Mouse (Mus musculus): ENCODE measurements around the gene Espnl. TPM values are rescaled to one million over a fixed set of nuclear protein-coding genes. Genes with fewer than 3 reads are reported as not detected.

Espnl gene
- total and polyA plus RNA-seq, 3 experiments, result 7.0 to 11.2 (median 9.8) TPM

DNA sequence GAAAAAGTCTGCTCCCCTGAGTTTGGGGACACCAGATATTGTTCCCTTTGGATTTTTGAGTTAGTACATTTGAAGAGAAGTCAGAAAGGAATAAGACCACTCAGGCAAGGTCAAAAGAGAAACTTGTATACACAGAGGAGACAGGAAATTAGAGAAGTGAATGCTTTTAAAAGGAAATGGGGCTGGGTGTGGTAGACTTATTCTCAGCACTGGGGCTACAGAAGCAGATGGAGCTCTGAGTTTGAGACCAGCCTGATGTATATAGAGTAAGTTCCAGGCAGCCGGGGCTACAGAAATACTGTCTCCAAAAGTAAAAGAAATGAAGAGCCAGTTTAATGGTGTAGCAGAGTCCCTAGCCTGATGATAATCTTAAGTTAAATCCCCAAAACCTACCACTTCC is 39.3 kb upstream of the Espnl start:
- H3K4me2 ChIP-seq (ENCODE audit: insufficient read depth, low read depth, poor library complexity, severe bottlenecking), result no peak overlapping the region
- no peaks in the 10 kb centered on the region for H3K9me3 ChIP-seq (replicated peaks; ENCODE audit: low read length)
- peaks cover 32 to 85% of the 10 kb centered on the region in 2 experiments for H3K36me3 ChIP-seq (replicated peaks in 1 of 2; ENCODE audit: control insufficient read depth in 1 of 2, insufficient read depth in 1 of 2, low read length in 1 of 2)
- H3K4me3 ChIP-seq (replicated peaks in 1 of 3; ENCODE audit: low read depth in 2 of 3, low read length in 2 of 3, poor library complexity in 1 of 3), result no peak overlapping the region
- in situ Hi-C loops (cut with MboI; ENCODE audit: low pct_ligation_motif_present, low pct_unique_long_range_greater_than_20kb, low sequenced_read_pairs), result no loop called here
- H3K79me2 ChIP-seq (replicated peaks; ENCODE audit: control insufficient read depth, extremely low read depth, insufficient read depth, poor library complexity, severe bottlenecking), result no peaks in the 10 kb centered on the region
- H3K9ac ChIP-seq (ENCODE audit: insufficient read depth, low read depth), result no peak overlapping the region
- no peaks in the 10 kb centered on the region for H3K4me1 ChIP-seq (ENCODE audit: control insufficient read depth in 1 of 2, insufficient read depth in 2 of 2)
- dilution Hi-C loops (cut with MboI; ENCODE audit: extremely low pct_ligation_motif_present, extremely low pct_unique_long_range_greater_than_20kb, low sequenced_read_pairs), result no loop called here
- no peak for DNase-seq (ENCODE audit: extremely low read depth)
- no peak overlapping the region for H3K27ac ChIP-seq (ENCODE audit: insufficient read depth, low read depth)
- TF ChIP-seq RCOR1 (conservative IDR thresholded peaks at IDR 0.05; ENCODE audit: low read depth, low read length) (no peak), ZKSCAN1 (IDR thresholded peaks at IDR 0.05; ENCODE audit: borderline replicate concordance, low read depth, low read length) (no peak), MAX (IDR thresholded peaks at IDR 0.05; ENCODE audit: low read length) (no peak), E2F4 (IDR thresholded peaks at IDR 0.05; ENCODE audit: insufficient replicate concordance, low read depth, low read length) (no peak), HCFC1 (IDR thresholded peaks at IDR 0.05; ENCODE audit: low read depth, low read length) (no peak)
- no peaks in the 10 kb centered on the region for H3K27me3 ChIP-seq (replicated peaks)

DNA sequence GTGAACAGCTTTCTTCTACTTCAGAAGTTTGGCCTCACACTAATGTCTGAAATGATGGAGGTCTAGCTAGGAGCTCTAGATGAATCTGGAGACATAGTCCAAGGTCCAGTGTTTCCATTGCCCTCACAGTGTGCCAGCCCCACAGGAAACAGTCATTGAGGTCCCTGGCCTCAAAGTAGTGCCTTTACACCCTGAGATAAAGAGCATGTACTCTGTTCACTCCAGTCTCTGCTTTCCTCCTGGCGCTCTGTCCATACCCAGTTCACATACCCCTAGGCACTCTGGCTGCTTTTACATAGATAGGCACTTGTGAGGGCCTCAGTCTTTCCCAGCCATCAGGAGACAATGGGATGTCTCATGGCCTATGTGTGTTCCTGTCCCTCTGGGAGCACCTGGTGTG is 32.5 kb upstream of the Espnl start:
- TF ChIP-seq USF1 (IDR thresholded peaks at IDR 0.05; ENCODE audit: low read depth, low read length) (no peak), CTCF (conservative IDR thresholded peaks at IDR 0.05 in 1 of 2, IDR thresholded peaks at IDR 0.05 in 1 of 2; ENCODE audit: low read depth in 2 of 2, low read length in 2 of 2) (no peak), JUND (conservative IDR thresholded peaks at IDR 0.05; ENCODE audit: low read depth, low read length) (no peak), POLR2AphosphoS2 (IDR thresholded peaks at IDR 0.05; ENCODE audit: low read depth, low read length) (no peak), KAT2A (IDR thresholded peaks at IDR 0.05; ENCODE audit: insufficient replicate concordance, low read length) (no peak), POLR2A (IDR thresholded peaks at IDR 0.05; ENCODE audit: low read depth, low read length) (no peak), USF2 (conservative IDR thresholded peaks at IDR 0.05; ENCODE audit: low read depth, low read length) (no peak), ZKSCAN1 (IDR thresholded peaks at IDR 0.05; ENCODE audit: borderline replicate concordance, low read depth, low read length) (no peak), GABPA (IDR thresholded peaks at IDR 0.05; ENCODE audit: insufficient replicate concordance, low read depth, low read length) (no peak), PAX5 (IDR thresholded peaks at IDR 0.05; ENCODE audit: low read length) (no peak), SIN3A (IDR thresholded peaks at IDR 0.05; ENCODE audit: low read length) (no peak), MAFK (IDR thresholded peaks at IDR 0.05; ENCODE audit: insufficient replicate concordance, low read length) (no peak), MAX (IDR thresholded peaks at IDR 0.05; ENCODE audit: low read length) (no peak), ZNF384 (IDR thresholded peaks at IDR 0.05; ENCODE audit: low read depth, low read length) (no peak)
- DNase-seq (ENCODE audit: extremely low read depth), result no peak
- no peak overlapping the region for H3K9ac ChIP-seq (ENCODE audit: insufficient read depth, low read depth)
- peaks cover 26 to 80% of the 10 kb centered on the region in 2 experiments for H3K36me3 ChIP-seq (replicated peaks in 1 of 2; ENCODE audit: control insufficient read depth in 1 of 2, insufficient read depth in 1 of 2, low read length in 1 of 2)
- H3K4me2 ChIP-seq (ENCODE audit: insufficient read depth, low read depth, poor library complexity, severe bottlenecking), result no peak overlapping the region
- H3K4me1 ChIP-seq (ENCODE audit: control insufficient read depth in 1 of 2, insufficient read depth in 2 of 2), result peaks cover 0 to 4% of the 10 kb centered on the region in 2 experiments; a peak in 1 of 4 replicates
- no peak overlapping the region for H3K27ac ChIP-seq (ENCODE audit: insufficient read depth, low read depth)
- dilution Hi-C loops (cut with MboI; ENCODE audit: extremely low pct_ligation_motif_present, extremely low pct_unique_long_range_greater_than_20kb, low sequenced_read_pairs), result no loop called here
- no peaks in the 10 kb centered on the region for H3K79me2 ChIP-seq (replicated peaks; ENCODE audit: control insufficient read depth, extremely low read depth, insufficient read depth, poor library complexity, severe bottlenecking)
- no peaks in the 10 kb centered on the region for H3K9me3 ChIP-seq (replicated peaks; ENCODE audit: low read length)
- no peak overlapping the region for H3K4me3 ChIP-seq (replicated peaks in 1 of 3; ENCODE audit: low read depth in 2 of 3, low read length in 2 of 3, poor library complexity in 1 of 3)
- in situ Hi-C loops (cut with MboI; ENCODE audit: low pct_ligation_motif_present, low pct_unique_long_range_greater_than_20kb, low sequenced_read_pairs), result no loop called here
- no peaks in the 10 kb centered on the region for H3K27me3 ChIP-seq (replicated peaks)

Measured in CH12.LX (cell line).